Mouse (Mus musculus) C2C12 (cell line): ENCODE measurements around the gene Dnajb6.

Experiments used
- CEBPB ChIP-seq: IDR thresholded peaks from one replicate; pipeline ENCODE4 v1.6.1; 2011; ENCODE audit warnings: low read depth, mild to moderate bottlenecking, control low read depth, moderate library complexity
- CTCF ChIP-seq: IDR thresholded peaks from one replicate; pipeline ENCODE4 v1.5.1; 2011; ENCODE audit not compliant: control insufficient read depth, insufficient read depth, insufficient read length
- FOSL1 ChIP-seq: IDR thresholded peaks from one replicate; pipeline ENCODE4 v1.8.0; 2011; ENCODE audit warnings: mild to moderate bottlenecking, low read length; ENCODE audit not compliant: poor library complexity, insufficient read depth, severe bottlenecking
- MAX ChIP-seq: IDR thresholded peaks from one replicate; pipeline ENCODE4 v1.6.1; 2011; ENCODE audit warnings: mild to moderate bottlenecking, control low read depth
- MYOD1 ChIP-seq: IDR thresholded peaks from one replicate; pipeline ENCODE4 v1.6.1; 2011; ENCODE audit warnings: low read depth; ENCODE audit not compliant: control insufficient read depth, insufficient read length
- MYOG ChIP-seq: IDR thresholded peaks from one replicate; pipeline ENCODE4 v1.6.1; 2011; ENCODE audit not compliant: control insufficient read depth, insufficient read length; ENCODE audit errors: extremely low read depth
- USF1 ChIP-seq: IDR thresholded peaks from one replicate; pipeline ENCODE4 v1.6.1; 2011; ENCODE audit warnings: low read depth, mild to moderate bottlenecking, control low read depth, moderate library complexity

- TF ChIP-seq CTCF (no peak), MYOG (no peak), MYOD1 (no peak), MAX (no peak), CEBPB (no peak), USF1 (no peak), FOSL1 (no peak)
These were observed 517 bp upstream of the Dnajb6 start for GRCm38 (mm10) chr5:29734831-29735510.
